Mouse (Mus musculus) lung, adult 2 months (tissue): ENCODE measurements around the gene L3mbtl1.

ENCODE experiments used
- CTCF ChIP-seq: fragments of 200-500 bp; IDR thresholded peaks from 2 replicates; pipeline ENCODE4 v1.5.1; 2011; ENCODE audit warnings: mild to moderate bottlenecking, low read length, control low read depth; ENCODE audit not compliant: insufficient read depth
- POLR2A ChIP-seq: fragments of 200-500 bp; IDR thresholded peaks from 2 replicates; pipeline ENCODE4 v1.6.1; 2011; ENCODE audit warnings: low read depth, mild to moderate bottlenecking, control low read depth, low read length, borderline replicate concordance; ENCODE audit errors: extremely low read depth

DNA sequence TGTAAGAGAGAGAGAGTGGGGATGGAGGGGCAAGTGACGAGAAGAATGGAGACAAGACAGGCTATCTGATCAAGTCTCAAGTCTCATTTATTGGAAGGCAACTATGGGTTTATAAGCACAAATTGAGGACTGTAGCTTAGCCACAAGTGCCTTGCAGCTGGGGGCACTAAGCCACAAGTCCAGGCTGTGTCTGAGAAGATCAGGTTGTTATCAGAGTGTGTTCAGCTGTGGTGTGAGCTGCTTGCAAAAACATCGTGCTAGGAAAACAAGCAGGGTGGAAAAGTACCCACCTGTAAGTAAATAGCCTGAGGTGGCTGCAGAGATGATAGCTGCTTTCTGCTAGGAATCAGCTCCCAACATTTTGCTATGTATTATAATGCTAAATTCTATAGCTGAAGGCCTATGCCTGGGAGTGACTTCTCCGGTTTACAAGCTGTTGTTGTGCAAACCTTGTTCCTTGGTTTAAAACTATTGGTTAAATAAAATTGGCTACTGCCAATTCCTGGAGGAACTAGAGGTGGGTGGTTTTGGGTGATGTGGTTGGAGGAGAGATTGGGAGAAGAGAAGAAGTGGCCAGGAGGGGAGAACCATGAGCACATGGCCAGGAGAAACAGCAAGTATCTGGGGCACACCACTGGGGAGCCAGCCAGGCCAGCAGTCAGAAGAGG lies 15.2 kb upstream of the L3mbtl1 start:
- TF ChIP-seq POLR2A (no peak), CTCF (no peak)
